Mouse (Mus musculus) embryonic facial prominence, embryonic 11.5 days (tissue): Measurements from ENCODE around the gene Lsamp. TPM values are rescaled to one million over a fixed set of nuclear protein-coding genes. Genes with fewer than 3 reads are reported as not detected.

Experiments
- ATAC-seq: fragments of 200-750 bp; cut with Nextera tagmentation; replicated peaks from 2 replicates; pipeline ENCODE4 v1.8.0; 2017; ENCODE audit warnings: low read depth; ENCODE audit not compliant: insufficient number of reproducible peaks, low FRiP score, low TSS enrichment
- DNase-seq: peaks from one replicate; pipeline ENCODE4 v3.0.0-alpha.2; 2015; ENCODE audit warnings: low spot score
- H3K27ac ChIP-seq: fragments of 300-500 bp; sonication (generic); replicated peaks from 2 replicates; pipeline ENCODE4 v1.5.1; 2014; ENCODE audit warnings: mild to moderate bottlenecking, low read depth, low read length, control low read depth
- H3K27me3 ChIP-seq: fragments of 300-500 bp; sonication (generic); 2 replicates; pipeline ENCODE4 v1.6.1; 2014; ENCODE audit warnings: mild to moderate bottlenecking, low read length, moderate library complexity, mixed read lengths; ENCODE audit not compliant: control insufficient read depth, insufficient read depth
- H3K36me3 ChIP-seq: fragments of 300-500 bp; sonication (generic); replicated peaks from 2 replicates; pipeline ENCODE4 v1.6.1; 2014; ENCODE audit warnings: low read depth, mild to moderate bottlenecking, low read length, moderate library complexity, mixed read lengths; ENCODE audit not compliant: control insufficient read depth, insufficient read depth
- H3K4me1 ChIP-seq: fragments of 300-500 bp; sonication (generic); 2 replicates; pipeline ENCODE4 v1.6.1; 2014; ENCODE audit warnings: low read length, mixed read lengths; ENCODE audit not compliant: control insufficient read depth, insufficient read depth
- H3K4me2 ChIP-seq: fragments of 300-500 bp; sonication (generic); 2 replicates; pipeline ENCODE4 v1.6.1; 2014; ENCODE audit warnings: low read depth, mild to moderate bottlenecking, control low read depth, low read length, moderate library complexity
- H3K4me3 ChIP-seq: fragments of 300-500 bp; sonication (generic); 2 replicates; pipeline ENCODE4 v1.5.1; 2014; ENCODE audit warnings: low read depth, low read length, control low read depth
- H3K9ac ChIP-seq: fragments of 300-500 bp; sonication (generic); replicated peaks from 2 replicates; pipeline ENCODE4 v1.6.1; 2014; ENCODE audit warnings: mild to moderate bottlenecking, control low read depth, low read length
- H3K9me3 ChIP-seq: fragments of 300-500 bp; sonication (generic); replicated peaks from 2 replicates; pipeline ENCODE4 v1.6.1; 2016; ENCODE audit warnings: mild to moderate bottlenecking, low read length, inconsistent platforms, mixed read lengths; ENCODE audit not compliant: control insufficient read depth
- WGBS: fragments of 180-500 bp; shearing (Covaris S2); extraction: QIAGEN DNeasy Blood & Tissue Kit; methylation state at CpG from one replicate; pipeline ENCODE4 v1.1.7; 2014; 5-methylcytosine and 5-hydroxymethylcytosine counted together
- polyA plus RNA-seq: library from polyadenylated mRNA; unstranded; fragments of >200 nt; fragmentation: Nextera tagmentation; extraction: Ambion mirVana; gene quantifications from 2 replicates; pipeline ENCODE4 v1.2.1, GENCODE M21; 2014

Lsamp gene
- polyA plus RNA-seq, 1 experiment from 2014 or later, result 5.7 TPM

- 93% methylated on average over 4 of the region's 4 CpGs for WGBS
- H3K27ac ChIP-seq, result no peak overlapping the region
- no peaks in the 10 kb centered on the region for H3K4me1 ChIP-seq
- H3K9ac ChIP-seq, result no peak overlapping the region
- H3K9me3 ChIP-seq, result no peaks in the 10 kb centered on the region
- no peaks in the 10 kb centered on the region for H3K27me3 ChIP-seq
- H3K4me2 ChIP-seq, result no peak overlapping the region
- H3K36me3 ChIP-seq, result no peaks in the 10 kb centered on the region
- DNase-seq, result no peak
- no peak overlapping the region for H3K4me3 ChIP-seq
- no peak for ATAC-seq
Observed at GRCm38 (mm10) chr16:40930596-40930995, 946.4 kb downstream of the Lsamp start.

GRCm38 (mm10) chr16:40942266-40942665 lies 958.1 kb downstream of the Lsamp start:
- no peak for DNase-seq
- no peaks in the 10 kb centered on the region for H3K27me3 ChIP-seq
- no peak overlapping the region for H3K4me3 ChIP-seq
- H3K9me3 ChIP-seq, result no peaks in the 10 kb centered on the region
- H3K27ac ChIP-seq, result no peak overlapping the region
- no peaks in the 10 kb centered on the region for H3K36me3 ChIP-seq
- H3K4me2 ChIP-seq, result no peak overlapping the region
- no peak overlapping the region for H3K9ac ChIP-seq
- ATAC-seq, result no peak
- 84% methylated on average over 3 of the region's 3 CpGs for WGBS
- no peaks in the 10 kb centered on the region for H3K4me1 ChIP-seq

GRCm38 (mm10) chr16:40945834-40946233 lies 961.7 kb downstream of the Lsamp start:
- no peak for ATAC-seq

GRCm38 (mm10) chr16:40948013-40948412 lies 963.9 kb downstream of the Lsamp start:
- ATAC-seq (no peak), DNase-seq (no peak)
- no peaks in the 10 kb centered on the region for H3K27me3 ChIP-seq
- H3K36me3 ChIP-seq, result no peaks in the 10 kb centered on the region
- no peak overlapping the region for H3K4me2 ChIP-seq
- no peak overlapping the region for H3K4me3 ChIP-seq
- no peak overlapping the region for H3K9ac ChIP-seq
- H3K4me1 ChIP-seq, result no peaks in the 10 kb centered on the region
- no peaks in the 10 kb centered on the region for H3K9me3 ChIP-seq
- H3K27ac ChIP-seq, result no peak overlapping the region

More at GRCm38 (mm10) chr16:40945834-40946233, 961.7 kb downstream of the Lsamp start:
- no peaks in the 10 kb centered on the region for H3K36me3 ChIP-seq
- no peak overlapping the region for H3K4me3 ChIP-seq
- no peak overlapping the region for H3K27ac ChIP-seq
- no peaks in the 10 kb centered on the region for H3K9me3 ChIP-seq
- WGBS, result 33% methylated on average over 1 of the region's 1 CpGs
- H3K4me2 ChIP-seq, result no peak overlapping the region
- no peaks in the 10 kb centered on the region for H3K4me1 ChIP-seq
- no peaks in the 10 kb centered on the region for H3K27me3 ChIP-seq
- no peak overlapping the region for H3K9ac ChIP-seq
- no peak for DNase-seq

GRCm38 (mm10) chr16:40959211-40959610 lies 975.0 kb downstream of the Lsamp start:
- Histone ChIP-seq H3K9me3 (no peaks in the 10 kb centered on the region), H3K27ac (no peak overlapping the region), H3K9ac (no peak overlapping the region), H3K4me2 (no peak overlapping the region), H3K36me3 (no peaks in the 10 kb centered on the region), H3K27me3 (no peaks in the 10 kb centered on the region), H3K4me1 (no peaks in the 10 kb centered on the region), H3K4me3 (no peak overlapping the region)
- ATAC-seq (no peak), DNase-seq (no peak)
- 88% methylated on average over 2 of the region's 2 CpGs for WGBS

GRCm38 (mm10) chr16:40960586-40960985 lies 976.4 kb downstream of the Lsamp start:
- no peak for ATAC-seq
- H3K9ac ChIP-seq, result no peak overlapping the region

GRCm38 (mm10) chr16:40968088-40968860 lies 984.1 kb downstream of the Lsamp start:
- Histone ChIP-seq H3K4me2 (peak overlapping the region; percentile 44), H3K9ac (peak overlapping the region; percentile 33; the same call in 1 of the 2 replicates), H3K27me3 (no peaks in the 10 kb centered on the region), H3K4me1 (no peaks in the 10 kb centered on the region), H3K36me3 (no peaks in the 10 kb centered on the region), H3K4me3 (peak overlapping the region; percentile 17; the same call in 1 of the 2 replicates), H3K9me3 (no peaks in the 10 kb centered on the region), H3K27ac (no peak overlapping the region)
- ATAC-seq, result peak; percentile 92
- WGBS, result 17% methylated on average over 17 of the region's 17 CpGs
- DNase-seq, result peak; percentile 87

More at GRCm38 (mm10) chr16:40960586-40960985, 976.4 kb downstream of the Lsamp start:
- no peaks in the 10 kb centered on the region for H3K9me3 ChIP-seq
- H3K27ac ChIP-seq, result no peak overlapping the region
- no peaks in the 10 kb centered on the region for H3K4me1 ChIP-seq
- no peak overlapping the region for H3K4me2 ChIP-seq
- H3K36me3 ChIP-seq, result no peaks in the 10 kb centered on the region
- H3K4me3 ChIP-seq, result no peak overlapping the region
- WGBS, result 73% methylated on average over 1 of the region's 1 CpGs
- H3K27me3 ChIP-seq, result no peaks in the 10 kb centered on the region
- no peak for DNase-seq

- no peak overlapping the region for H3K9ac ChIP-seq
- no peaks in the 10 kb centered on the region for H3K27me3 ChIP-seq
- no peak overlapping the region for H3K4me2 ChIP-seq
- no peaks in the 10 kb centered on the region for H3K9me3 ChIP-seq
- no peak overlapping the region for H3K27ac ChIP-seq
- no peaks in the 10 kb centered on the region for H3K4me1 ChIP-seq
- no peak for ATAC-seq
- 77% methylated on average over 3 of the region's 3 CpGs for WGBS
- no peaks in the 10 kb centered on the region for H3K36me3 ChIP-seq
- H3K4me3 ChIP-seq, result no peak overlapping the region
- DNase-seq, result no peak
Observed at GRCm38 (mm10) chr16:40971382-40971781, 987.2 kb downstream of the Lsamp start.
